Mouse (Mus musculus): ENCODE data around the gene Vdr.

The Vdr gene

GRCm38 (mm10) chr15:97903261-97904009, 7.0 kb downstream of the Vdr start:
- TF ChIP-seq GATA4 (IDR thresholded peaks at IDR 0.05; ENCODE audit: insufficient replicate concordance, low read length), result no peak

DNA sequence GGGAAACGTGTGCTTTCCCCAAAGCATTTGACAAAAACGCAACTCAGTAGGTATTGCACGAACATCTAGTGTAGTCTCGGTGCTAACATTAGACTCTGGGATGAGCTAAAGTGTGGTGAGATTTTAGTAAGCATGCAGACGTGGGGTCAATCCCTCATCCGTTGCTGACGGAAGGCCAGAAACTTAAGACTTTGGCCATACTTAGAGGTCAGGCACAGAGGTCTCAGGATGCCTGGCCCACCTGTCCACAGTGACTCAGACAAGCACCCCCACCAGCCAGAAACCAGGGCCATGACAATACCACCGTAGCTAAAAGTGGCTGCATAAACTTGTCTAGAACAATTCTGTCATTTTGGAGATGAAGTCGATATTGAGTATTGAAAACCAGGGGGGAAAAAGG, 9.4 kb downstream of the Vdr start:
- TF ChIP-seq GATA4 (IDR thresholded peaks at IDR 0.05; ENCODE audit: insufficient replicate concordance, low read length), result no peak

DNA sequence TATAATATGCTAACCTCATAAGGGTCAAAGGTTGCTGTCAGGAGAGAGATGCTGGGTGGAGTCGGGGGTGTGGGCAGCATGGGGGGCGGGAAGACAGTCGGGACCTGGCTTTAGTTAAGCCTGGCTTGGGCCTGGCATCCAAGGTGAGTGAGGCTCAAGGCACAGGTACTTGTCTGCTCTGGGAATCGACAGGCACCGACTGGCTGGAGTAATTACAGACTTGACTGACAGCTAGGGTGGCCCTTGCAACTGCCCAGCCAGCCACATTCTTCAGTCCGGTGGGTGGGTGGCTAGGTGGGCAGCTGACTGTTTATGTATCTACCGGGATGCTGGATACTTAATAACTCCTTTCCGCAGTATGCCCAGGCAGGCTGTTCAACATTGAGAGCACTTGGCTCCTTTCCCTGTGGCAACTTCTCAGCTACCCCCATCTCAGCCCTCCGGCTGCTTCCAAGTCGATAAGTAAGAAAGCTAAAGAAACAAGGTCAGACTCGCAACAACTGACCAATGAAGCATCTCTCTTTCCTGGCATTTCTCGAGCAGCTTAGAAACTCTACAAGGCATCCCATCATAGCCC, 10.0 kb downstream of the Vdr start:
- TF ChIP-seq GATA4 (IDR thresholded peaks at IDR 0.05; ENCODE audit: insufficient replicate concordance, low read length), result no peak

DNA sequence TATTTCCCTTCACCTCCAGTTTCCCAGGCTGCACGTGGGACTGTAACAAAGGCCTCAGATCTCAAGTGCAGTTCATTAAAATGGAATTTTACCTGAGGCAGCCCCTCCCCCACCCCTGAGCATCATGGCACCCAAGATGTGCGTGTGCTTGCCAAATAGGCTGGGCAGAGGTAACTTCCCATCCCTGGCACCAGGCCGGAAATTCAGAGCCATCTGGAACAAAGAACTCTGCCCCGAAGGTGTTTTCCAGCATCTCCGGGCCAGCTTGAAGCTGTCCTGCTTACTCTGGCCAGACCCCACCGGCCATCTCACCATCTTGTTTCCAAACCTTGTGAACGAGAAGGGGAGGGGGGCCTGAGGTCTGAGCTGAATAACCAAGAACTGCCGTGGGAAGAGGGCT, 10.7 kb downstream of the Vdr start:
- TF ChIP-seq GATA4 (IDR thresholded peaks at IDR 0.05; ENCODE audit: insufficient replicate concordance, low read length), result no peak

GRCm38 (mm10) chr15:97898791-97899190, 11.6 kb downstream of the Vdr start:
- no peak for TF ChIP-seq GATA4 (IDR thresholded peaks at IDR 0.05; ENCODE audit: insufficient replicate concordance, low read length)

GRCm38 (mm10) chr15:97896861-97897654, 13.4 kb downstream of the Vdr start:
- TF ChIP-seq GATA4 (IDR thresholded peaks at IDR 0.05; ENCODE audit: insufficient replicate concordance, low read length), result no peak

DNA sequence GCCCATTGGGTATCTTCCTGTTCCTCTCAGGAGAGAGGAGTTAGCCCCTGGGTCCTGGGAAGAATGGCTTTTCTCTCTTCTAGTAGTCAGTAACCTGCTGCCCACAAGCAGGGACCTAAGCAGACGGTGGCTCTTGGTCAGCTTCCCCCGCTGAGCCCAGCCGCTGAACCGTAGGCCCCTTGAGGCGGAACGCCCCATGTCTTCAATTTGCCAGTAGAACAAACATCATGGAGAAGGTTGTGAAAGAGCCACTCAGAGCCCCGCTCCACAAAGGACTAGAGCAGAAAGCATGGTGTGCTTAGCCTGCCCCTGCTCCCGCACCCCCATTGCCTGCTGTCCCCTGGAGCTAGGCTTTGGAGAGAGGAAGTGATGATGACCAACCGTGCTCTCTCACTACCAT, 14.1 kb downstream of the Vdr start:
- TF ChIP-seq GATA4 (IDR thresholded peaks at IDR 0.05; ENCODE audit: insufficient replicate concordance, low read length), result no peak

GRCm38 (mm10) chr15:97895847-97896246, 14.6 kb downstream of the Vdr start:
- TF ChIP-seq GATA4 (IDR thresholded peaks at IDR 0.05; ENCODE audit: insufficient replicate concordance, low read length), result no peak

DNA sequence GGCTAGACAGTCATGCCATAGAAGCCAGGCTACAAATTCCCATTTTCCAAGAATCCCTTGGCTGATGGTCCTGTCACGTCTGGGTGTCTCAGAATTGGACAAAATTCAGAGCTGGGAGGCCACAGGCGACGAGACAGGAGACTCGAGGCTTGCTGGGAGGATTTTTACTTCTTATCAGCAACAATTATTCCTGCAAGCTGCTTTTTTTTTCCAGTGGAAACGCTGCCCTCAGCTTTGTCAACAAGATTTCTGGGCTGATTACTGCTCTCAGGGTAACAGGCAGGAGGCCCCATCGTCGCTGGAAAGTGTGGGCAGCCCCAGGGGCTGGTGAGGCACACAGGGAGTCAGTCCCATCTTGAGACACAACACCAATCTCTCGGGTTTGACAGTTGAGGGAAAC, 17.9 kb downstream of the Vdr start:
- no peak for TF ChIP-seq GATA4 (IDR thresholded peaks at IDR 0.05; ENCODE audit: insufficient replicate concordance, low read length)

- TF ChIP-seq GATA4 (IDR thresholded peaks at IDR 0.05; ENCODE audit: insufficient replicate concordance, low read length), result no peak
Measured at GRCm38 (mm10) chr15:97890450-97890849, 20.0 kb downstream of the Vdr start.

DNA sequence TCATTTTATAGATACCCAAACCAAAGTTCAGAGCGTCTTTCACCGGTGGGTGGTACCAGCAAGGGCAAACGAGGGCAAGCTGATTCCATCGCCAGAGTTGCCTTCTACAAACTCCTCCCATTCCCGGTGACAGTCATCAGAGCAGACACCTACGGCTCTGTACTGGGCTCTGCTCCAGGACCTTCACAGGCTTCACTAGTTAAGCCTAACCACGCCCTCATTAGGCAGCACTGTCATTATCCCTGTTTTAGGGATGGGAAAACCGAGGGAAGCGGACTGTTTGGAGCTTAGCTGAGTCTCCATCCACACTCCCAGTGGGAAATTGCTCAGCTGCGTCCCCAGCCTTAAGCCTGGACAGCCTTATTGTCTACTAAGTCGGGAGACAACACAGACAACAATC, 20.4 kb downstream of the Vdr start:
- TF ChIP-seq GATA4 (IDR thresholded peaks at IDR 0.05; ENCODE audit: insufficient replicate concordance, low read length), result no peak

- no peak for TF ChIP-seq GATA4 (IDR thresholded peaks at IDR 0.05; ENCODE audit: insufficient replicate concordance, low read length)
Measured at GRCm38 (mm10) chr15:97887541-97888016, 22.9 kb downstream of the Vdr start.

- TF ChIP-seq GATA4 (IDR thresholded peaks at IDR 0.05; ENCODE audit: insufficient replicate concordance, low read length), result no peak
Measured at GRCm38 (mm10) chr15:97881423-97881822, 29.0 kb downstream of the Vdr start.

DNA sequence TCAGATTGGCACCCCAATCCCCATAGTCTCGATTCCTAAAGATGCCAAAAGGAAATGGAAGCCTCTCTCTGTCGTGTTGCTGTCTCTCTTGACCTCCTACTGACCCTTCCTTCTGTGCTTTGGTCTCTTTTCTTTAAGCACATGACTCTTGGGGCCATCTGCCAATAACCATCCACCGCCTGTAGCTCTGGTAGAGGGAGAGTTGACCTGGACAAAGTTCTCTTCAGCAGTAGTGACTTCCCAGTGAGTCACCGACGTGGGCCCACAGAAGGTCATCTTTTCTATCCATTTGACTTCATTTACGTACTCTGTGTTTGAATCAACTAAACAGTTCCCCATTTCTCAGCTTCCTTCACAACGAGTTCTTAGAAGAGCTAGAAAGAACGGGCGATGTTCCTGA, 30.0 kb downstream of the Vdr start:
- TF ChIP-seq GATA4 (IDR thresholded peaks at IDR 0.05; ENCODE audit: insufficient replicate concordance, low read length), result no peak

- no peak for TF ChIP-seq GATA4 (IDR thresholded peaks at IDR 0.05; ENCODE audit: insufficient replicate concordance, low read length)
Measured at GRCm38 (mm10) chr15:97878696-97879328, 31.6 kb downstream of the Vdr start.
